Mouse (Mus musculus) gastrocnemius, postnatal 36 days (tissue): ENCODE results near the gene Osbpl11. TPM values are rescaled to one million over a fixed set of nuclear protein-coding genes. Genes with fewer than 3 reads are reported as not detected.
"Not testable (repeated sequence)": the region's sequence is repeated elsewhere in the genome, so short reads cannot be mapped to it uniquely, and the experiment has no call there.

Experiments used
- DNase-seq, 2 experiments: peaks; one replicate each; pipeline ENCODE4 v3.0.0; 2022
- intact Hi-C: fragments of 180-260 bp; cut with DNase I; formaldehyde crosslinking; loops from one replicate; pipeline ENCODE4 v1.15.1; 2025
- long read RNA-seq, 2 experiments: library from polyadenylated mRNA; stranded (forward); transcript quantifications; one replicate each; pipeline ENCODE4 v2.0.0; 2021
- total RNA-seq, 2 experiments: library from RNA; stranded (reverse); gene quantifications; 2 replicates each; pipeline ENCODE4 v1.2.3; 2021

Gene Osbpl11
- 10 to 100 TPM; 13.9 to 15.2 TPM for total RNA-seq
- long read RNA-seq, experiment 1, full-length matches to known transcripts = 3 of 7 reads
- long read RNA-seq, experiment 1, partial matches to known transcripts = 3 of 7 reads
- long read RNA-seq, experiment 1, other reads (novel, unspliced or antisense) = 1 of 7 reads
- long read RNA-seq, experiment 2, full-length matches to known transcripts = 4 of 7 reads
- long read RNA-seq, experiment 2, partial matches to known transcripts = 1 of 7 reads
- long read RNA-seq, experiment 2, other reads (novel, unspliced or antisense) = 2 of 7 reads

- peak; percentile 96 to 97 for DNase-seq
- intact Hi-C loops = no loop called here
Measured at GRCm38 (mm10) chr16:33184901-33185260, at the start of gene Osbpl11. TSS of gene Osbpl11 (plus strand) at chr16:33185071.

- no peak for DNase-seq
Measured at GRCm38 (mm10) chr16:33135167-33135566, 49.7 kb upstream of the Osbpl11 start.

GRCm38 (mm10) chr16:33139061-33139460 is 45.8 kb upstream of the Osbpl11 start:
- DNase-seq, intact Hi-C loops: not testable (repeated sequence)

More at GRCm38 (mm10) chr16:33135167-33135566, 49.7 kb upstream of the Osbpl11 start:
- intact Hi-C loops = no loop called here

DNA sequence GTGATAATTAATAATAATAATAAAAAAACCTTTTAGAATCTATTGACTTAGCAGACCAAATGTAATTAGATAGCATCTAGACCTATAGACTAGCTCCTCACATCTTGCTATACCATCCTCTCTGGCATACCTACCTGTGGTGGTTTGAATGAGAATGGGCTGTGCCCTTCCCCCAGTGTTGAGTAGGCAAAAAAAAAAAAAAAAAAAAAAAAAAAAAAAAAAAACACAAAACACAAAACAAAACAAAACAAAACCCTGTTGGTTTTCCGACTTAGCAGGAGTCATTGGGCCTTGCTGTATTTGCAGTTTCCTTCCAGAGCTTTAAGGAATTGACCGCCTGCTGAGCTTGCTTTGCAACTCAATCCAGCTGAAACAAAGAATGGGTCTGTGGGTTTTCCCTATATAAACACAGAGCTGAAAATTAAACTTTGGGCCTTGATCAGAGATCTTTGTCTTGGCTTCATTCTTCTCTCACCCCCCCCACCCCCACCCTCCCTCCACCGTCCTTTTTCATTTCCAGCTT is 43.1 kb upstream of the Osbpl11 start:
- no peak for DNase-seq
- intact Hi-C loops = no loop called here

- DNase-seq = no peak
- intact Hi-C loops = no loop called here
Measured at GRCm38 (mm10) chr16:33143452-33143851, 41.4 kb upstream of the Osbpl11 start.

DNA sequence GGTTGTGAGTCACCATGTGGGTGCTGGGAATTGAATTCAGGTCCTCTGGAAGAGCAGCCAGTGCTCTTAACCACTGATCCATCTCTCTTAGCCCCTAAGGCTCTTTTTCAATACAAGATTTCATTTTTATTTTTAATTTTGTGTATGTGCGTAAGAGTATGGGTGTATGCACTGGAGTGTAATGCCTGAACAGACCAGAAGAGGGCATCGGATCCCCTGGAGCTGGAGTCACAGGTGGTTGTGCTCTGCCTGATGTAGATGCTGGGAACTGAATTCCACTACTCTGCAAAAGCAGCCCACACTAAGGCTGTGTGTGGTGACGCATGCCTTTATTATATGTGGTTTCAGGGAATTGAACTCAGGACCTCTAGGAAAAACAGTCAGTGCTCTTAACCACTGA is 38.7 kb upstream of the Osbpl11 start:
- DNase-seq = no peak
- intact Hi-C loops = no loop called here

DNA sequence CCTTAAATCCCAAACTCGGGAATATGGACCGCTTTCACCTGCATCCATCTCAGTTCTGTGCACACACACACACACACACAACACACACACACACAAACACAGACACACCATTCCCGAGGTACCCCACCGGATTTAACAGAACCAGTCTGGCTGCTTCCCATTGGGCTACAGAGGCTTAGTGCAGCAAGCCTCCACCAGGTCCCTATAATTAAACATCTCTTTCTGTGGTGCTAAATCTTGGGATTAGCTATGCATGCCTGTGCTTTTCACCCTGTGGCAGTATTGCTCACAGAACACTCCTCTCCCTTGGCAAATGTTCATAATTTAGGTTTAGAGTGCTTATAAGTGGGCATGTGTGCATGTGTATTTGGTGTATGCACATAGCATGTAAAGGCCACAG is 36.7 kb upstream of the Osbpl11 start:
- intact Hi-C loops = no loop called here
- DNase-seq = no peak

DNA sequence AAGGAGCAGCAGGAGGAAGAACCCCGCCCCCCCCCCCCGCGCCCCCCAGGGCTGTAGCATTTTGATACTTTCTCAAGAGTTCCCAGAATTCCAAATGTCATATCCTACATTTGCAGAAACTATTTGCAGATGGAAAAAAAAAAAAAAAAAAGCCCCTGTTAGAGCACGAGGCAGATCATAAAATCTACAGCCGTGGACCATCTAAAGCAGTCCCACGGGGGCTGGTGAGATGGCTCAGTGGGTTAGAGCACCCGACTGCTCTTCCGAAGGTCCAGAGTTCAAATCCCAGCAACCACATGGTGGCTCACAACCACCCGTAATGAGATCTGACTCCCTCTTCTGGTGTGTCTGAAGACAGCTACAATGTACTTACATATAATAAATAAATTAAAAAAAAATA is 34.0 kb upstream of the Osbpl11 start:
- not testable (repeated sequence) for DNase-seq
- intact Hi-C loops = loop anchor here (10.0 kb wide), 1 partner anchor 346 kb away; no protein-coding TSS in a partner anchor

GRCm38 (mm10) chr16:33151558-33151957 is 33.3 kb upstream of the Osbpl11 start:
- intact Hi-C loops = loop anchor here (10.0 kb wide), 1 partner anchor 347 kb away; no protein-coding TSS in a partner anchor

GRCm38 (mm10) chr16:33154992-33155391 is 29.9 kb upstream of the Osbpl11 start:
- DNase-seq = no peak
- intact Hi-C loops = loop anchor here (2.0 to 10.0 kb wide), 3 partner anchors 38 to 350 kb away; no protein-coding TSS in a partner anchor

More at GRCm38 (mm10) chr16:33151558-33151957, 33.3 kb upstream of the Osbpl11 start:
- no peak for DNase-seq

- no peak for DNase-seq
- intact Hi-C loops = loop anchor here (5.0 to 10.0 kb wide), 2 partner anchors 41 to 353 kb away; no protein-coding TSS in a partner anchor
Measured at GRCm38 (mm10) chr16:33158006-33158405, 26.9 kb upstream of the Osbpl11 start.

- no peak for DNase-seq
- intact Hi-C loops = loop anchor here (5.0 to 10.0 kb wide), 2 partner anchors 41 to 354 kb away; no protein-coding TSS in a partner anchor
Measured at GRCm38 (mm10) chr16:33158590-33159071, 26.2 kb upstream of the Osbpl11 start.

GRCm38 (mm10) chr16:33159363-33159762 is 25.5 kb upstream of the Osbpl11 start:
- intact Hi-C loops = loop anchor here (5.0 to 10.0 kb wide), 2 partner anchors 42 to 355 kb away; no protein-coding TSS in a partner anchor
- DNase-seq = no peak

- DNase-seq = no peak
- intact Hi-C loops = no loop called here
Measured at GRCm38 (mm10) chr16:33163330-33164090, 21.4 kb upstream of the Osbpl11 start.

DNA sequence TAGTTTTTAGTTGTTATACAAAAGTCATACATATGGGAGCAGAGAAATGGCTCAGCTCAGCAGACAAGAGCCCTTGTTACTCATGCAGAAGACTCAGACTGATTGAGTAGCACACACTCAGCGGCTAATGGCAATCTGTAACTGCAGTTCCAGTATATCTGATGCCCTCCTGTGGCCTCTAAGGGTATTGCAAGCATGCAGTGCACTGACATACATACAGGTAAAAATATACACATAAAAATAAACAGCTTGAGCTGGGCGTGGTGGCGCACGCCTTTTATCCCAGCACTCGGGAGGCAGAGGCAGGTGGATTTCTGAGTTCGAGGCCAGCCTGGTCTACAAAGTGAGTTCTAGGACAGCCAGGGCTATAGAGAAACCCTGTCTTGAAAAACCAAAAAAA is 18.6 kb upstream of the Osbpl11 start:
- DNase-seq, intact Hi-C loops: not testable (repeated sequence)

DNA sequence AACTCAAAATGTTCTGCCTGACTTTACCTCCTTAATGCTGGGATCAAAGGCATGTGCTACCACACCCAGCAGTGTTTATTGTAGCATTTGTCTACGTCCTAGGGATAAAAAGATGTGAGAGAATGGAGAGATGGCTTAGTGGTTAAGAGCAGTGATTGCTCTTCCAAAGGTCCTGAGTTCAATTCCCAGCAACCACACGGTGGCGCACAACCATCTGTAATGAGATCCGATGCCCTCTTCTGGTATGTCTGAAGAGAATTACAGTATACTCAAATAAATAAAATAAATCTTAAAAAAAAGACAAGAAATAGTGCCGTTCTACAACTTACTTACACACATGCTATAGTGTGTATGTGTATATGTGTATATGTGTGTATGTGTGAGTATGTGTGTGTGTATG is 17.3 kb upstream of the Osbpl11 start:
- no peak for DNase-seq
- intact Hi-C loops = no loop called here

- intact Hi-C loops = no loop called here
Measured at GRCm38 (mm10) chr16:33169471-33170034, 15.3 kb upstream of the Osbpl11 start.

GRCm38 (mm10) chr16:33170716-33171587 is 13.9 kb upstream of the Osbpl11 start:
- intact Hi-C loops = no loop called here

More at GRCm38 (mm10) chr16:33169471-33170034, 15.3 kb upstream of the Osbpl11 start:
- DNase-seq = no peak

DNA sequence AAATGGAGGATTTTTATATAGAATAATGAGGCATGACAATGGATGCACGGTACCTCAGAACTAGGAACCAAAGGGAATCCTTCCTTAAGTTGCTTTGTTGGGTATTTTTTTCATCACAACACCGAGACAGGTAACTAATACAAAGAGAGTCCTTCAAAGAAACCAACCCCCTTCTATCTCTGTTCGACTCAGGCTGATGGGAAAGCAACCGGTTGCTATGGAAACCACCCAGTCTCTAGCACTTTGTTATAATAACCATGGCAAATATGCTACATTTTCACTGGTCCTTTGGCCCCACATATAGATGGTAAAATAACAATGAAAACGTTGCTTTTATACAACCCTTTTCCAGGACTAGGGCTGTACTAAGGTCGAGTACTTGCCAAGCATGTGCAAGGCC is 13.1 kb upstream of the Osbpl11 start:
- intact Hi-C loops = no loop called here
- DNase-seq = no peak

More at GRCm38 (mm10) chr16:33170716-33171587, 13.9 kb upstream of the Osbpl11 start:
- DNase-seq = no peak

GRCm38 (mm10) chr16:33173151-33173550 is 11.7 kb upstream of the Osbpl11 start:
- DNase-seq = no peak
- intact Hi-C loops = no loop called here
